Mouse (Mus musculus) embryonic fibroblast, embryonic 13.5 days (primary cell): ENCODE data around the gene Serpinh1. TPM values are rescaled to one million over a fixed set of nuclear protein-coding genes. Genes with fewer than 3 reads are reported as not detected.
A peak's percentile ranks its signal among the peaks of the same experiment; 100 is the strongest.

Source experiments
- H3K27ac ChIP-seq: 2 replicates; pipeline ENCODE4 v1.5.1; 2012; ENCODE audit warnings: low read length, control low read depth, inconsistent platforms; ENCODE audit not compliant: insufficient read depth
- H3K4me1 ChIP-seq: 2 replicates; pipeline ENCODE4 v1.6.1; 2011; ENCODE audit warnings: low read length; ENCODE audit not compliant: control insufficient read depth, insufficient read depth
- H3K4me3 ChIP-seq: 2 replicates; pipeline ENCODE4 v1.5.1; 2011; ENCODE audit warnings: mild to moderate bottlenecking, control low read depth, low read length; ENCODE audit not compliant: insufficient read depth
- CTCF ChIP-seq: IDR thresholded peaks from 2 replicates; pipeline ENCODE4 v1.5.1; 2011; ENCODE audit warnings: mild to moderate bottlenecking, control low read depth, low read length, moderate library complexity, borderline replicate concordance; ENCODE audit not compliant: insufficient read depth
- POLR2A ChIP-seq: IDR thresholded peaks from 2 replicates; pipeline ENCODE4 v1.6.1; 2011; ENCODE audit warnings: low read depth, mild to moderate bottlenecking, control low read depth, low read length, moderate library complexity
- polyA plus RNA-seq: library from polyadenylated mRNA; stranded (reverse); fragments of >200 nt; gene quantifications from 2 replicates; pipeline ENCODE4 v1.2.4, GENCODE M21; 2011; ENCODE audit warnings: low read depth; ENCODE audit not compliant: missing spikeins, insufficient read length

The Serpinh1 gene
- polyA plus RNA-seq, 1 experiment: 2,700 TPM

DNA sequence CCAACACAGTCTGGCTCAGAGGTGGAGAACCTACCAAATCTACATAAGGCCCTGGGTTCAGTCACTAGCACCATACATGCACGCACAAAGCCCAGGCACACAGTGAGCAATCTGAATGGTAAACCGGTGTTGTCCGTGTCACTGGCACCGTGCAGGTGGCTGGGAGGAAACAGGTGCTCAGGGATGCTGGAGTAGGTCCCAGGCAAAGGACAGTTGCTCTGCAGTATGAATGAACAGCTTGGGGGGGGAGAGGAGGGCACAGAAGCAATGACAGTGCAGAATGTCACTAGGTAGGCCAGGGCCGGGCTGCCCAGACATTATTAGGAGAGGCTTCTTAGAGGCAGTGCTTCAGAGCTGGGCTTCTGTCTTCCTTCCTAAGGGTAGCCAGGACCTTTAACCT is 34.3 kb upstream of the Serpinh1 start:
- H3K4me3 ChIP-seq: no peak overlapping the region
- no peak for TF ChIP-seq POLR2A
- TF ChIP-seq CTCF: no peak
- peaks cover 3% of the 10 kb centered on the region; the same call in 1 of the 2 replicates for H3K4me1 ChIP-seq
- H3K27ac ChIP-seq: no peak overlapping the region

DNA sequence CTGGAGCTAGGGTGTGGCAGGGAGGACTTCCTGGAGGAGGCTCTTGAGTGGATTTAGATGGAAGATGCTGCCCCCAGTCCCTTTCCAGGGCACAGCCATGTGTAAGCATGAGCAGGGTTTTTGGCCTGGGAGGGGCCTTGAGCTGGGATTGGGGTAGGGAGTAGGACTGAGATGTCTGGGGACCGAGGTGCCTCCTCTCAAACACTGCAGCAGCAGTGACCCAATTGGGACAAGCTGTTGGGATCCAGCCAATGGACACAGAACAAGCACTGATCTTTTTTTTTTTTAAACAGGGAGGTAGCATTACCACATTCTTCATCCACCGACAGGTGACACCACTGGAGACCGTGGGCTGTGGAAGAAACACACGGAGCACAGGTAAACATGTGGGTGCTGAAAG is 33.8 kb upstream of the Serpinh1 start:
- no peak overlapping the region for H3K27ac ChIP-seq
- TF ChIP-seq POLR2A: no peak
- TF ChIP-seq CTCF: no peak
- H3K4me3 ChIP-seq: no peak overlapping the region
- H3K4me1 ChIP-seq: peaks cover 3% of the 10 kb centered on the region; the same call in 1 of the 2 replicates

DNA sequence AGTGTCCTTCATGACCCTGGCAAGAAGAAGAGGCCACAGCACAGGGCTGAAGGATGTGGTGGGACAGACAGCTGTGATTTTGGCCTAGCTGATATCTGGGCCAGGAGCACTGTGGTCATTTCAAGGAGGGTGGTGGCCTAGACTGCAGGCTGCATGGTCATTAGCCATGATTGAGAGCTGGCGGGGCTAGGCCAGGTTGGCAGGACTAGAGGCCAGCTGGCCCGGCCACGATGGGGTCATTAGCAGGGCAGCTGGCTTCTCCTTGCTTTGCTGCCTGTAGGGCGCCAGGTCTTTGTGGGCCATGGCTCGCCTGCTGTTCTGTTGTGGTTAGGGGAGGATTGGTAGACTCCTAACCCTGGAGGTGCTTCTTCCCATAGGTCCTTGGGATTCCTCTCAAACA is 33.0 kb upstream of the Serpinh1 start:
- no peak overlapping the region for H3K4me3 ChIP-seq
- no peak overlapping the region for H3K27ac ChIP-seq
- TF ChIP-seq CTCF: no peak
- no peak for TF ChIP-seq POLR2A
- H3K4me1 ChIP-seq: peaks cover 3% of the 10 kb centered on the region; the same call in 1 of the 2 replicates

DNA sequence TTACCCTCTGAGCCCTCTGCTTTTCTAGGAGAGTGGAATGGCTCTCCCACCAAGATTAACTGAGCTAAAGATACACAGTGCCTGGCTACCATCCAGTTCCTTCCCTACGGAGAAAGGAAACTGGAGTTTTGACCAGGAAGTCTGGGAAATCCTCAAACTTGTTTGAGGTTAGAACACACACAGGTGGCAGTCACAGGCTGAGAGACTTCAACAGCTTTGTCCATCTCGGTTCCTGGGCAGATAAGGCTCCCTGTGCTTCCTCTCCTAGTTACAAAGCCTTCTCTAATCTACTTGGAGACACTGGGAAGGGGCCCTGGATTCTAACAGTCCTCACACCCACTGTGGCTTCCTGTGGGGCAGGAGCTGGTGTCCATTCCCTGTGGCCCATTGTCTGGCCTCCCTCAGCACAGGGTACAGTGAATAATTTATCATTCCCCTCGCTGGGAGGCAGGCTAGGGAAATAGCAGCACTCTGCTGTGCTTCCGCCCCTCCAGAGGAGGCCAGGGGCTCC is 31.1 kb upstream of the Serpinh1 start:
- H3K27ac ChIP-seq: no peak overlapping the region

DNA sequence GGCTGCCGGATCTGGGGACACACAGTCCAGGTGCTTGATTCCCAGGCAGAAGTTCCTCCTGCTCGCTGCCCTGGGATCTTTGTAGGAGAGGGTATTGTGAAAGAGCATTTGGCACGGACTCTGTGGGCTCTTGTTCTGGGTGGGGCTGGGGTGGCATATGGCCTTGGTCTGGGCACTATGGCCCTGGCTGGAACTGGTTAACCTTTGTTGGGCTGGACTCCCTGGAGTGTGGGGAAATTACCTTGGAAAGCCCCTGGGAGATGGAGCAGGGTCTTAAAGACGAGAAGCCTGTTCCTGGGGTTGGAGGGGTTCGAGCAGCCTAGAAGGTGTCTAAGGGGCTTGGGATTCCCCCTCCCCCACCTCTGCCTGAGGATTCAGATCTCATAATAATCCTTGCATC is 30.2 kb upstream of the Serpinh1 start:
- no peak for TF ChIP-seq CTCF
- TF ChIP-seq POLR2A: no peak
- peaks cover 7% of the 10 kb centered on the region; the same call in 1 of the 2 replicates for H3K4me1 ChIP-seq
- no peak overlapping the region for H3K27ac ChIP-seq
- peak overlapping the region; percentile 74 for H3K4me3 ChIP-seq

More for the DNA sequence above, 31.1 kb upstream of the Serpinh1 start:
- TF ChIP-seq POLR2A (no peak), CTCF (no peak)
- peak overlapping the region; percentile 74; the same call in 1 of the 2 replicates for H3K4me3 ChIP-seq
- peaks cover 7% of the 10 kb centered on the region; the same call in 1 of the 2 replicates for H3K4me1 ChIP-seq

DNA sequence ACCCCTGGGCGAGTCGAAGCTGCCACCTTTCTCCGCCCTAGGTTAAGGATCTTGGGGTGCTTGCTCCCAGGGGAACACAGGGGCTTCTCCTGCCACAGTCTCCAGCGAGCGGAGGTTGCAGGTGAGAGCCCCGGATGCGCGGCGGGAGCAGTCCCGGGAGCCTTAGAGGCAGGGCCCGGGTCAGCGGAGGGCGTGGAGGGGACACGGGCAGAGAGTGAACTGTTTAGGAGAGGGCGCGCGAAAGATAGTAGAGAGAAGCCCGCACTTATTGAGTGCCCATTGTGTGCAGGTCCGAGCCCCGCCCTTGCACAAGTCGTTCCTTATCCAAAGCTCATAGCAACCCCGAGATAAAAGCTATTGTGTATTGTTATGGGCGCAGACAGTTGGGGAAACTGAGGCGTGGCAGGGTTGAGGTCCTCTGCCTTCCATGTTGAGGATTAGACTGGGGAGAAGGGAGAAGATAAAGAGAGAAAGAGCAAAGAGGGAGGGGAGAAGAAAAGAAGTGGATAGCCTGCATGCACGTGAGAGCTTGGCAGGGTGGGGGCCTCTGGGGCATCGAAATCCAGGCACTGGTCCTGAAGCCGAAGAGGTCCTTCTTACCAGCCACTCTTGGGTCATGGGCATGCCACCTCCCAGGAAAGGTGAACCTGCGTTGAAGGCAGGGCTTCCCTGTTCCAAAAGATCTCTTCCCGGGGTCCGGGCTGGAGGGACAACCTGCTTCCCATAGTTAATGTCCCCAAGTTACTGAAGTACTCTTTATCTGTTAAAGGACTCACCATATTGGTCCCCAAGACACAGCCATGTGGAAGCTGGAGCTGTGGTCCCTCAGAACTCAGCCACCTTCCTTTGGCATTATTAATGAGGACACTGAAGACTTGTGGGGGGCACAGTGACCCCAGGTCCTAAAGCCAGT is 29.3 kb upstream of the Serpinh1 start:
- TF ChIP-seq POLR2A (no peak), CTCF (no peak)
- peak overlapping the region; percentile 74 for H3K4me3 ChIP-seq
- peaks cover 7% of the 10 kb centered on the region; the same call in 1 of the 2 replicates for H3K4me1 ChIP-seq
- no peak overlapping the region for H3K27ac ChIP-seq

DNA sequence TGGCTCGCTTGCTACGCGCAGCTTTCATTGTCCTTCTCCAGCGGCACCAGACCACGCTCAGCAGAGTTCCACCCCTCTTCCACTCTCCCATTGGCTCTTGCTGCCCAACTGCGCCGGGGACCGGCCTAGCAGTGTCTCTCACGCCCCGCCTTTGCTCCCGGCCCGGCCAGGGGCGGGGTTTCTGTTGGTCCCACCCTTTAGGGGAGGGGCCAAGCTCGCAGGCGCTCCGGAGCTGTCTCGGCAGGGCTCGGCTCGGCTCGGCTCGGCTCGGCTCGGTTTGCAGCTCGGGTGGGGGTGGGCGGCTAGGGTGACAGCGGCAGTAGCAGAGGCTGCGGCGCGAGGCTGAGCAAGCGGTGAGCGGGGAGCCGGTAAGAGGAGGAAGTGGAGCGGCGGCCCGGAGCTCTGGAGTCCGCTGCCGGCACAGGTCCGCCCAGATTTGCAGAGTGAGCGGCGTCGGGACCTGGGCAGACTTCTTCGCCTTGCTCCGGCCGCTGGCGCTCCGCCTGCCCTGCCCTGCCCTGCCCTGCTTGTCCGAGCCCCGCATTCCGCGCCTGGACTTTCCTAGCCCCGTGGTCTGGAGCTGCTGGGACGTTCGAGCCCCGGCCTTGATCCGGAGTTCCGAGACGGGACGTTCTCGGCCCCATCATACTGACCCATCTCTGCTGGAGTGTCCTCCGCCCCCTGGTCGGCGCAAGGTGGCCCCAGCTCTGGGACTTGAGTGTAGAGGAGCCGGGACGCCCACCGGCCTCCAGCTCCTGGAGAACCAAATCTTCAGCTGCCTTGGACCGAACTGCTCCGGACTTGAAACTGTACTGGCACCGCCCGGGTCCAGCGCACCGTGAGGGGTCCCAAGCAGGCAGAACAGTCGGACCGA is 28.4 kb upstream of the Serpinh1 start, which contains the start of gene Gdpd5:
Gdpd5 (plus strand) TSS at position 201 of the 874 bp plus-strand sequence.
- Histone ChIP-seq H3K27ac (peak within 1 kb of the TSS; percentile 53), H3K4me1 (peaks cover 7% of the 10 kb centered on the region; the same call in 1 of the 2 replicates), H3K4me3 (peak within 1 kb of the TSS; percentile 74)
- TF ChIP-seq CTCF (no peak), POLR2A (peak; percentile 82)

DNA sequence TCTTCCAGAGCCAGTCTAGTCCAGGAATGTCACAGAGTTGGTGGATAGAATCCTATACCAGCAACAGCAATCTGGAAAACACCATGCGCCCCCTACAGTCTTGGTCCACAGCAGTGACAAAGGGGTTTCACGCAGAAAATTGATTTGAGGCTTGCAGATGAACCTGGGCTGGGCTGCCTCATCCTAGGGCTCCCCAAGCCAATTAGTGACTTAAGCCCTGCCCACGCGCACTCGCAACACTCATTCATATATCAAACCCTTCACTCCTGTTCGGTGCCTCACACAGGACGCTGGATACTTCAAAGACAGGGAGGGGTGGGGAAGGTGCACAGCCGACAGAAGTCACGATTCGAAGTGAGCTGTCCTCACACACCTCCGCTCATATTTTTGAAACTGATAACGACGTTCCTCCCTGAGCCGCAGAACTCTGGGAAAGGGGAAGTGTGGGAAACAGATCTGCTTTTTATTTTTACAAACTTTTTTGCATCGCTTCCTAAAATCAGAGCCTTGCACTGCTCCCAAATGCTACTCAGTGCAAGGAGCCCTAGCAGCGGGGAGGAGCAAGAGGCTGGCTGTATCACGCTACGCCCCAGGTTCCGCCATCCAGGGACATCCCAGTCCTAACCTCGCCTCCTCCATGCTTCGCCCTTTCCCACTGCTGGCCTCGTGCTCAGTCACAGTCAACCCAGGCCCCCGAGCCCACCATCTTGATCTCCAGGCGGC is 27.6 kb upstream of the Serpinh1 start:
- Histone ChIP-seq H3K27ac (peak overlapping the region; percentile 5; the same call in 1 of the 2 replicates), H3K4me1 (peaks cover 7% of the 10 kb centered on the region; the same call in 1 of the 2 replicates), H3K4me3 (peak overlapping the region; percentile 61)
- TF ChIP-seq CTCF: no peak
- TF ChIP-seq POLR2A: no peak
